Mouse (Mus musculus) heart, embryonic 13.5 days (tissue): ENCODE data around the gene Rrp7a. TPM values are rescaled to one million over a fixed set of nuclear protein-coding genes. Genes with fewer than 3 reads are reported as not detected.

Experiments
- ATAC-seq: fragments of 200-750 bp; cut with Nextera tagmentation; 2 replicates; pipeline ENCODE4 v1.8.0; 2017; ENCODE audit warnings: moderate TSS enrichment; ENCODE audit not compliant: insufficient number of reproducible peaks, low FRiP score, low TSS enrichment; ENCODE audit errors: extremely low read depth
- H3K27ac ChIP-seq: fragments of 300-500 bp; sonication (generic); replicated peaks from 2 replicates; pipeline ENCODE4 v1.5.1; 2015; ENCODE audit warnings: moderate library complexity, mild to moderate bottlenecking, inconsistent platforms
- H3K27me3 ChIP-seq: fragments of 300-500 bp; sonication (generic); replicated peaks from 2 replicates; pipeline ENCODE4 v1.6.1; 2015; ENCODE audit warnings: mild to moderate bottlenecking, inconsistent platforms
- H3K36me3 ChIP-seq: fragments of 300-500 bp; sonication (generic); 2 replicates; pipeline ENCODE4 v1.6.1; 2015; ENCODE audit warnings: mild to moderate bottlenecking, inconsistent platforms
- H3K4me1 ChIP-seq: fragments of 300-500 bp; sonication (generic); 2 replicates; pipeline ENCODE4 v1.6.1; 2015; ENCODE audit warnings: inconsistent platforms
- H3K4me2 ChIP-seq: fragments of 300-500 bp; sonication (generic); 2 replicates; pipeline ENCODE4 v1.6.1; 2015; ENCODE audit warnings: inconsistent platforms, mild to moderate bottlenecking, moderate library complexity
- H3K4me3 ChIP-seq: fragments of 300-500 bp; sonication (generic); 2 replicates; pipeline ENCODE4 v1.5.1; 2015; ENCODE audit warnings: moderate library complexity, mild to moderate bottlenecking, inconsistent platforms
- H3K9ac ChIP-seq: fragments of 300-500 bp; sonication (generic); 2 replicates; pipeline ENCODE4 v1.6.1; 2015; ENCODE audit warnings: inconsistent platforms, mild to moderate bottlenecking, moderate library complexity
- H3K9me3 ChIP-seq: fragments of 300-500 bp; sonication (generic); 2 replicates; pipeline ENCODE4 v1.6.1; 2016; ENCODE audit warnings: inconsistent platforms
- WGBS: fragments of 180-500 bp; shearing (Covaris S2); methylation state at CpG from one replicate; pipeline ENCODE4 v1.1.7; 2015; ENCODE audit warnings: mixed read lengths; 5-methylcytosine and 5-hydroxymethylcytosine counted together
- polyA plus RNA-seq: library from polyadenylated mRNA; unstranded; fragments of >200 nt; fragmentation: Nextera tagmentation; extraction: Ambion mirVana; gene quantifications from 2 replicates; pipeline ENCODE4 v1.2.1, GENCODE M21; 2015

The Rrp7a gene
- polyA plus RNA-seq, 1 experiment from 2014 or later: 41.1 TPM

- Histone ChIP-seq H3K27ac (no peak overlapping the region), H3K27me3 (no peaks in the 10 kb centered on the region), H3K4me1 (peaks cover 4% of the 10 kb centered on the region), H3K4me3 (no peak overlapping the region), H3K4me2 (no peak overlapping the region), H3K9me3 (no peaks in the 10 kb centered on the region), H3K9ac (no peak overlapping the region), H3K36me3 (peaks cover 24% of the 10 kb centered on the region)
- WGBS: 73% methylated on average over 6 of the region's 6 CpGs
- ATAC-seq: no peak
Measured at GRCm38 (mm10) chr15:83107814-83108213, 14.8 kb downstream of the Rrp7a start.

GRCm38 (mm10) chr15:83106426-83106825 lies 16.2 kb downstream of the Rrp7a start:
- peaks cover 24% of the 10 kb centered on the region for H3K36me3 ChIP-seq
- no peak overlapping the region for H3K9ac ChIP-seq
- 0 out of 2 replicates have a peak, but pooled peaks cover 4% of the 10 kb centered on the region for H3K4me1 ChIP-seq
- WGBS: 79% methylated on average over 6 of the region's 6 CpGs
- no peak overlapping the region for H3K27ac ChIP-seq
- H3K27me3 ChIP-seq: no peaks in the 10 kb centered on the region
- H3K9me3 ChIP-seq: no peaks in the 10 kb centered on the region
- no peak overlapping the region for H3K4me2 ChIP-seq
- ATAC-seq: no peak
- H3K4me3 ChIP-seq: no peak overlapping the region

- Histone ChIP-seq H3K27ac (no peak overlapping the region), H3K9me3 (no peaks in the 10 kb centered on the region), H3K9ac (no peak overlapping the region), H3K27me3 (peaks cover 12% of the 10 kb centered on the region; the same call in 1 of the 2 replicates), H3K4me1 (peaks cover 21% of the 10 kb centered on the region), H3K4me2 (no peak overlapping the region), H3K36me3 (peaks cover 18% of the 10 kb centered on the region), H3K4me3 (no peak overlapping the region)
- WGBS: 77% methylated on average over 1 of the region's 1 CpGs
- ATAC-seq: no peak
Measured at GRCm38 (mm10) chr15:83103111-83103510, 19.5 kb downstream of the Rrp7a start.

GRCm38 (mm10) chr15:83100332-83100662 lies 22.3 kb downstream of the Rrp7a start:
- no peaks in the 10 kb centered on the region for H3K36me3 ChIP-seq
- ATAC-seq: no peak
- H3K4me2 ChIP-seq: peak overlapping the region; percentile 78
- H3K4me1 ChIP-seq: peaks cover 33% of the 10 kb centered on the region
- peaks cover 12% of the 10 kb centered on the region; the same call in 1 of the 2 replicates for H3K27me3 ChIP-seq
- peak overlapping the region; percentile 71 for H3K27ac ChIP-seq
- H3K9ac ChIP-seq: peak overlapping the region; percentile 88
- WGBS: 0% methylated on average over 8 of the region's 8 CpGs
- H3K4me3 ChIP-seq: peak overlapping the region; percentile 60
- no peaks in the 10 kb centered on the region for H3K9me3 ChIP-seq

- Histone ChIP-seq H3K9ac (peak overlapping the region; percentile 88), H3K36me3 (no peaks in the 10 kb centered on the region), H3K27ac (peak overlapping the region; percentile 71), H3K9me3 (no peaks in the 10 kb centered on the region), H3K27me3 (peaks cover 12% of the 10 kb centered on the region; the same call in 1 of the 2 replicates), H3K4me1 (peaks cover 33% of the 10 kb centered on the region), H3K4me2 (peak overlapping the region; percentile 78), H3K4me3 (peak overlapping the region; percentile 60)
- peak; percentile 78 for ATAC-seq
- 4% methylated on average over 31 of the region's 31 CpGs for WGBS
Measured at GRCm38 (mm10) chr15:83099533-83100331, 22.9 kb downstream of the Rrp7a start.

- ATAC-seq: no peak
- H3K4me2 ChIP-seq: no peak overlapping the region
- WGBS: 22% methylated on average over 2 of the region's 2 CpGs
Measured at GRCm38 (mm10) chr15:83095950-83096349, 26.7 kb downstream of the Rrp7a start.

GRCm38 (mm10) chr15:83093687-83094086 lies 28.9 kb downstream of the Rrp7a start:
- peaks cover 27% of the 10 kb centered on the region for H3K27me3 ChIP-seq
- H3K9ac ChIP-seq: no peak overlapping the region
- no peak overlapping the region for H3K27ac ChIP-seq
- WGBS: 67% methylated on average over 2 of the region's 2 CpGs
- H3K4me2 ChIP-seq: no peak overlapping the region
- no peaks in the 10 kb centered on the region for H3K9me3 ChIP-seq
- H3K36me3 ChIP-seq: no peaks in the 10 kb centered on the region
- no peak for ATAC-seq
- H3K4me1 ChIP-seq: peaks cover 20% of the 10 kb centered on the region
- H3K4me3 ChIP-seq: no peak overlapping the region

More at GRCm38 (mm10) chr15:83095950-83096349, 26.7 kb downstream of the Rrp7a start:
- Histone ChIP-seq H3K9ac (no peak overlapping the region), H3K4me3 (no peak overlapping the region), H3K36me3 (no peaks in the 10 kb centered on the region), H3K9me3 (no peaks in the 10 kb centered on the region), H3K27ac (no peak overlapping the region), H3K4me1 (peaks cover 24% of the 10 kb centered on the region), H3K27me3 (peaks cover 12% of the 10 kb centered on the region; the same call in 1 of the 2 replicates)

GRCm38 (mm10) chr15:83090874-83091273 lies 31.7 kb downstream of the Rrp7a start:
- no peak overlapping the region for H3K27ac ChIP-seq
- no peaks in the 10 kb centered on the region for H3K9me3 ChIP-seq
- 37% methylated on average over 3 of the region's 3 CpGs for WGBS
- peaks cover 20% of the 10 kb centered on the region for H3K4me1 ChIP-seq
- H3K27me3 ChIP-seq: peaks cover 38% of the 10 kb centered on the region
- H3K4me2 ChIP-seq: no peak overlapping the region
- no peak overlapping the region for H3K4me3 ChIP-seq
- no peaks in the 10 kb centered on the region for H3K36me3 ChIP-seq
- no peak overlapping the region for H3K9ac ChIP-seq
- ATAC-seq: no peak

- Histone ChIP-seq H3K4me1 (peaks cover 23% of the 10 kb centered on the region), H3K27ac (no peak within 1 kb of the TSS), H3K9ac (0 out of 2 replicates have a peak within 1 kb of the TSS, but pooled peaks have one; percentile 47), H3K4me2 (peak within 1 kb of the TSS; percentile 37), H3K9me3 (no peaks in the 10 kb centered on the region), H3K27me3 (peaks cover 38% of the 10 kb centered on the region), H3K4me3 (no peak within 1 kb of the TSS; the same call in 1 of the 2 replicates), H3K36me3 (no peaks in the 10 kb centered on the region)
- WGBS: 17% methylated on average over 7 of the region's 7 CpGs
- ATAC-seq: no peak
Measured at GRCm38 (mm10) chr15:83089429-83089605, 33.3 kb downstream of the Rrp7a start, which contains the start of gene Serhl. Serhl (plus strand) TSS chr15:83089506.

- Histone ChIP-seq H3K4me3 (no peak overlapping the region; the same call in 1 of the 2 replicates), H3K27ac (no peak overlapping the region), H3K36me3 (no peaks in the 10 kb centered on the region), H3K9ac (0 out of 2 replicates have a peak overlapping the region, but pooled peaks have one; percentile 47), H3K4me2 (peak overlapping the region; percentile 37), H3K4me1 (peaks cover 23% of the 10 kb centered on the region), H3K9me3 (no peaks in the 10 kb centered on the region), H3K27me3 (peaks cover 38% of the 10 kb centered on the region)
- ATAC-seq: no peak
- WGBS: 7% methylated on average over 27 of the region's 27 CpGs
Measured at GRCm38 (mm10) chr15:83088495-83089428, 33.8 kb downstream of the Rrp7a start.

GRCm38 (mm10) chr15:83086636-83087328 lies 35.8 kb downstream of the Rrp7a start:
- Histone ChIP-seq H3K36me3 (no peaks in the 10 kb centered on the region), H3K4me1 (peaks cover 23% of the 10 kb centered on the region), H3K27ac (no peak overlapping the region), H3K4me2 (no peak overlapping the region), H3K9ac (no peak overlapping the region), H3K27me3 (peaks cover 39% of the 10 kb centered on the region), H3K4me3 (no peak overlapping the region), H3K9me3 (no peaks in the 10 kb centered on the region)
- 45% methylated on average over 13 of the region's 13 CpGs for WGBS
- ATAC-seq: no peak
